Mouse (Mus musculus) frontal cortex, postnatal 25 days (tissue): ENCODE measurements at regions not wholly inside any gene's neighbourhood (a gene's known extent, or its start where the extent isn't known, plus 50 kb on each side); places are given as distances from the start of the nearest gene placed in this dataset.

Source experiments
- DNase-seq, 2 experiments: peaks; one replicate each; pipeline ENCODE4 v3.0.0; 2022; ENCODE audit warnings: low spot score in 2 of 2

- DNase-seq, result no peak
Observed at GRCm38 (mm10) chrX:99215931-99216330, 80.0 kb downstream of the Efnb1 start.

GRCm38 (mm10) chrX:99215111-99215510 lies 79.2 kb downstream of the Efnb1 start:
- DNase-seq, result no peak

- DNase-seq, result no peak
Observed at GRCm38 (mm10) chrX:99213565-99214153, 77.7 kb downstream of the Efnb1 start.

- DNase-seq, result no peak
Observed at GRCm38 (mm10) chrX:99204077-99204476, 68.1 kb downstream of the Efnb1 start.

GRCm38 (mm10) chrX:99201081-99201480 lies 65.2 kb downstream of the Efnb1 start:
- DNase-seq, result no peak

GRCm38 (mm10) chrX:99199669-99200068 lies 63.7 kb downstream of the Efnb1 start:
- DNase-seq, result no peak

GRCm38 (mm10) chrX:99198961-99199631 lies 63.2 kb downstream of the Efnb1 start:
- peak; percentile 7 to 10 for DNase-seq
